Mouse (Mus musculus) embryonic fibroblast, embryonic 13.5 days (primary cell): Measurements from ENCODE around the gene Cdiptos. TPM values are rescaled to one million over a fixed set of nuclear protein-coding genes. Genes with fewer than 3 reads are reported as not detected.

Experiments used
- H3K27ac ChIP-seq: 2 replicates; pipeline ENCODE4 v1.5.1; 2012; ENCODE audit warnings: low read length, control low read depth, inconsistent platforms; ENCODE audit not compliant: insufficient read depth
- H3K4me1 ChIP-seq: 2 replicates; pipeline ENCODE4 v1.6.1; 2011; ENCODE audit warnings: low read length; ENCODE audit not compliant: control insufficient read depth, insufficient read depth
- H3K4me3 ChIP-seq: 2 replicates; pipeline ENCODE4 v1.5.1; 2011; ENCODE audit warnings: mild to moderate bottlenecking, control low read depth, low read length; ENCODE audit not compliant: insufficient read depth
- CTCF ChIP-seq: IDR thresholded peaks from 2 replicates; pipeline ENCODE4 v1.5.1; 2011; ENCODE audit warnings: mild to moderate bottlenecking, control low read depth, low read length, moderate library complexity, borderline replicate concordance; ENCODE audit not compliant: insufficient read depth
- POLR2A ChIP-seq: IDR thresholded peaks from 2 replicates; pipeline ENCODE4 v1.6.1; 2011; ENCODE audit warnings: low read depth, mild to moderate bottlenecking, control low read depth, low read length, moderate library complexity
- polyA plus RNA-seq: library from polyadenylated mRNA; stranded (reverse); fragments of >200 nt; gene quantifications from 2 replicates; pipeline ENCODE4 v1.2.4, GENCODE M21; 2011; ENCODE audit warnings: low read depth; ENCODE audit not compliant: missing spikeins, insufficient read length

Cdiptos gene
- polyA plus RNA-seq, 1 experiment: 1.7 TPM

GRCm38 (mm10) chr7:127004122-127004875 is 28.4 kb upstream of the Cdiptos start:
- peaks cover 8% of the 10 kb centered on the region for H3K4me1 ChIP-seq
- no peak overlapping the region for H3K4me3 ChIP-seq
- TF ChIP-seq POLR2A: no peak
- no peak for TF ChIP-seq CTCF
- H3K27ac ChIP-seq: no peak overlapping the region

- peaks cover 3% of the 10 kb centered on the region for H3K4me1 ChIP-seq
- H3K4me3 ChIP-seq: no peak overlapping the region
- TF ChIP-seq POLR2A: no peak
- no peak overlapping the region for H3K27ac ChIP-seq
These were observed 27.7 kb upstream of the Cdiptos start for GRCm38 (mm10) chr7:127003620-127004019.

GRCm38 (mm10) chr7:126999568-126999967 is 23.7 kb upstream of the Cdiptos start:
- TF ChIP-seq POLR2A (no peak), CTCF (no peak)
- H3K4me1 ChIP-seq: no peaks in the 10 kb centered on the region
- H3K27ac ChIP-seq: no peak overlapping the region
- no peak overlapping the region for H3K4me3 ChIP-seq

GRCm38 (mm10) chr7:126996449-126996848 is 20.6 kb upstream of the Cdiptos start:
- TF ChIP-seq CTCF (no peak), POLR2A (no peak)
- Histone ChIP-seq H3K4me1 (no peaks in the 10 kb centered on the region), H3K27ac (no peak overlapping the region), H3K4me3 (no peak overlapping the region)

- H3K4me3 ChIP-seq: no peak overlapping the region
- no peaks in the 10 kb centered on the region for H3K4me1 ChIP-seq
- TF ChIP-seq CTCF (no peak), POLR2A (no peak)
- no peak overlapping the region for H3K27ac ChIP-seq
These were observed 12.9 kb upstream of the Cdiptos start for GRCm38 (mm10) chr7:126988816-126989215.

GRCm38 (mm10) chr7:126986319-126986718 is 10.4 kb upstream of the Cdiptos start:
- no peaks in the 10 kb centered on the region for H3K4me1 ChIP-seq
- H3K4me3 ChIP-seq: no peak overlapping the region
- H3K27ac ChIP-seq: no peak overlapping the region
- TF ChIP-seq CTCF: peak; percentile 43; the same call in 1 of the 2 replicates
- TF ChIP-seq POLR2A: no peak

GRCm38 (mm10) chr7:126984667-126985444 is 9.0 kb upstream of the Cdiptos start:
- no peaks in the 10 kb centered on the region for H3K4me1 ChIP-seq
- H3K4me3 ChIP-seq: no peak overlapping the region
- no peak overlapping the region for H3K27ac ChIP-seq
- TF ChIP-seq CTCF (no peak), POLR2A (no peak)

GRCm38 (mm10) chr7:126983113-126983512 is 7.2 kb upstream of the Cdiptos start:
- Histone ChIP-seq H3K4me1 (no peaks in the 10 kb centered on the region), H3K27ac (no peak overlapping the region), H3K4me3 (no peak overlapping the region)
- TF ChIP-seq CTCF (no peak), POLR2A (no peak)

GRCm38 (mm10) chr7:126982054-126982453 is 6.2 kb upstream of the Cdiptos start:
- TF ChIP-seq POLR2A: no peak
- no peak for TF ChIP-seq CTCF
- no peaks in the 10 kb centered on the region for H3K4me1 ChIP-seq

GRCm38 (mm10) chr7:126981601-126982000 is 5.7 kb upstream of the Cdiptos start:
- no peak for TF ChIP-seq CTCF
- TF ChIP-seq POLR2A: no peak
- Histone ChIP-seq H3K27ac (no peak overlapping the region), H3K4me1 (no peaks in the 10 kb centered on the region), H3K4me3 (no peak overlapping the region)

More at GRCm38 (mm10) chr7:126982054-126982453, 6.2 kb upstream of the Cdiptos start:
- Histone ChIP-seq H3K27ac (no peak overlapping the region), H3K4me3 (no peak overlapping the region)
